Mouse (Mus musculus) spleen, embryonic (tissue): ENCODE results near the gene Tpp1.

ENCODE experiments used
- CTCF ChIA-PET: fragments of 350-600 bp; sonication (Branson Sonifier 250); formaldehyde crosslinking; loops from one replicate; lab custom pipeline; 2022; lab: Charles Lee

The Tpp1 gene

GRCm38 (mm10) chr7:105728701-105729428 lies 23.2 kb downstream of the Tpp1 start:
- CTCF ChIA-PET, result interaction anchor here (0.5 kb wide), 1 partner anchor 9 kb away, joined by 4 read pairs; no protein-coding TSS in a partner anchor

- CTCF ChIA-PET, result interaction anchor here (0.6 to 1.6 kb wide), 2 partner anchors 12 to 92 kb away, joined by 4 to 5 read pairs; no protein-coding TSS in a partner anchor
These were observed 25.1 kb downstream of the Tpp1 start for GRCm38 (mm10) chr7:105726980-105727325.

- CTCF ChIA-PET, result interaction anchor here (0.6 to 1.6 kb wide), 2 partner anchors 12 to 92 kb away, joined by 4 to 5 read pairs; no protein-coding TSS in a partner anchor
These were observed 25.7 kb downstream of the Tpp1 start for GRCm38 (mm10) chr7:105726144-105726979.

- CTCF ChIA-PET, result no interaction called here
These were observed 30.1 kb downstream of the Tpp1 start for GRCm38 (mm10) chr7:105721916-105722315.

DNA sequence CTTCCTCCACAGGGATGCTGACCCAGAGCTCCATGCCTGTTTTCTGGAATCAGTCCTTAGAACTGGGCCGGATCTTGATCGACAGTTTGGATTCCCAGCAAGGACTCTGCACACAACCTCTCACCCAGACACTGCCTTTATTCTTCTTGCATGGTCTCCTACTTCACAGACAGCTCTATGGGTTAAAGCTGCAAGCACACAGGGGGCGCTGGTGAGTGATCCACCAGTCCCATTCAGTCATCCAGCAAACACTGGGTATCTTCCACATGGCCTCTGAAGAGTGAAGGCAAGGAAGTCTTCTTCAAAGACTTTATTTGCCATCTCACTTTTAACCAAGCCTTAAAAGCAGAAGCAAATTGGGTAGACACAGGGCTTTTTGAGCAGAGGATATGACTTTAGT lies 36.7 kb downstream of the Tpp1 start:
- CTCF ChIA-PET, result no interaction called here

GRCm38 (mm10) chr7:105708733-105709132 lies 43.3 kb downstream of the Tpp1 start:
- CTCF ChIA-PET, result interaction anchor here (0.6 kb wide), 1 partner anchor 108 kb away, joined by 6 read pairs; no protein-coding TSS in a partner anchor

- CTCF ChIA-PET, result no interaction called here
These were observed 48.2 kb downstream of the Tpp1 start for GRCm38 (mm10) chr7:105703816-105704215.

DNA sequence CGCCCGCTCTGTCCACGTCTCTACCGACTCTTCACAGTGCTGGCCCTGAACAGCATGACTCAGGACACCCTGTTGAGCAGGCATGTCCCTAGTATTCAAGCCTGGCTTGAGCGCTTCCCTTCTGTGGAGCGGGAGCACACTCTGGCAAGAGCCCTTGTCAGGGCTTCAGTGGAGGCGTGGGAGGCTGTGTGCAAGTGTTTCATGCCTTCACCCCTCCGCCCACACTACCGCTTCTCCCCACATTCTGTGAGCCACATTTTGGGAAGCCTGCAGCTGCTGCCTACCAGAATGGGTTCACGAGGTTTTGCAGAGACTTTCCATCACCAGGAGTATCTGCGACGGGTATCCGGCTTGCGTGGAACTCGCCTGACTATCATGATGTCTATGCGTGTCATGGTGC lies 48.9 kb downstream of the Tpp1 start:
- CTCF ChIA-PET, result no interaction called here
